Mouse (Mus musculus) forebrain, embryonic 16.5 days (tissue): ENCODE measurements around the gene Decr2. TPM values are rescaled to one million over a fixed set of nuclear protein-coding genes. Genes with fewer than 3 reads are reported as not detected.
"Not testable (repeated sequence)": the region's sequence is repeated elsewhere in the genome, so short reads cannot be mapped to it uniquely, and the experiment has no call there.

ENCODE experiments used
- ATAC-seq: fragments of 200-750 bp; cut with Nextera tagmentation; 2 replicates; pipeline ENCODE4 v1.8.0; 2017; ENCODE audit warnings: mild to moderate bottlenecking, moderate library complexity
- H3K27ac ChIP-seq: fragments of 300-500 bp; sonication (generic); 2 replicates; pipeline ENCODE4 v1.5.1; 2014; ENCODE audit warnings: low read length, control low read depth
- H3K27me3 ChIP-seq: fragments of 300-500 bp; sonication (generic); replicated peaks from 2 replicates; pipeline ENCODE4 v1.6.1; 2014; ENCODE audit warnings: low read length; ENCODE audit not compliant: control insufficient read depth, insufficient read depth
- H3K36me3 ChIP-seq: fragments of 300-500 bp; sonication (generic); 2 replicates; pipeline ENCODE4 v1.6.1; 2014; ENCODE audit not compliant: control insufficient read depth, insufficient read depth
- H3K4me1 ChIP-seq: fragments of 300-500 bp; sonication (generic); replicated peaks from 2 replicates; pipeline ENCODE4 v1.6.1; 2014; ENCODE audit warnings: low read length; ENCODE audit not compliant: control insufficient read depth, insufficient read depth
- H3K4me2 ChIP-seq: fragments of 300-500 bp; sonication (generic); 2 replicates; pipeline ENCODE4 v1.6.1; 2014; ENCODE audit warnings: mild to moderate bottlenecking, low read length, control low read depth
- H3K4me3 ChIP-seq: fragments of 300-500 bp; sonication (generic); replicated peaks from 2 replicates; pipeline ENCODE4 v1.5.1; 2014; ENCODE audit warnings: mild to moderate bottlenecking, low read length, control low read depth
- H3K9ac ChIP-seq: fragments of 300-500 bp; sonication (generic); replicated peaks from 2 replicates; pipeline ENCODE4 v1.6.1; 2014; ENCODE audit warnings: low read depth, low read length, control low read depth
- H3K9me3 ChIP-seq: fragments of 300-500 bp; sonication (generic); 2 replicates; pipeline ENCODE4 v1.6.1; 2016; ENCODE audit warnings: low read length; ENCODE audit not compliant: control insufficient read depth
- WGBS: fragments of 180-500 bp; shearing (Covaris S2); extraction: QIAGEN DNeasy Blood & Tissue Kit; methylation state at CpG from one replicate; pipeline ENCODE4 v1.1.7; 2014; 5-methylcytosine and 5-hydroxymethylcytosine counted together
- polyA plus RNA-seq: library from polyadenylated mRNA; unstranded; fragments of >200 nt; fragmentation: Nextera tagmentation; extraction: Ambion mirVana; gene quantifications from 2 replicates; pipeline ENCODE4 v1.2.1, GENCODE M21; 2015

Decr2 gene
- polyA plus RNA-seq, 1 experiment from 2014 or later: 33.0 TPM

DNA sequence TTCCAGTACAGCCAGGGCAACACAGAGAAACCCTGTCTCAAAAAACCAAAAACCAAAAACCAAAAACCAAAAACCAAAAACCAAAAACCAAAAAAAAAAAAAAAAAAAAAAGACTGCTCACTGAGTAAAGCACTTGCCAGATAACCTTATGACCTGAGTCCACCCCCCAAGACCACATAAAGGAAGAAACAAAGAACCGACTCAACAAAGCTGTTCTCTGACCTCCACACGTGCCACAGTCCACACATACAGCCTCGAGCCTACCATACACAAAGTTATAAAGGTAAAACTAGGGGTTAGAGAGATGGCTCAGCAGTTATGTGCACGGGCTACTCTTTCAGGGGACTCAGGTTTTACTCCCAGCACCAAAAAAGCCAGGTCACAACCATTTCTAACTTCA is 37.4 kb downstream of the Decr2 start:
- H3K27ac ChIP-seq: no peak overlapping the region
- H3K4me2 ChIP-seq: no peak overlapping the region
- no peak for ATAC-seq
- no peaks in the 10 kb centered on the region for H3K36me3 ChIP-seq
- no peaks in the 10 kb centered on the region for H3K27me3 ChIP-seq
- no peak overlapping the region for H3K4me3 ChIP-seq
- H3K9me3 ChIP-seq: no peaks in the 10 kb centered on the region
- H3K4me1 ChIP-seq: 0 out of 2 replicates have a peak, but pooled peaks cover 4% of the 10 kb centered on the region
- no peak overlapping the region for H3K9ac ChIP-seq
- 88% methylated on average over 4 of the region's 4 CpGs for WGBS

DNA sequence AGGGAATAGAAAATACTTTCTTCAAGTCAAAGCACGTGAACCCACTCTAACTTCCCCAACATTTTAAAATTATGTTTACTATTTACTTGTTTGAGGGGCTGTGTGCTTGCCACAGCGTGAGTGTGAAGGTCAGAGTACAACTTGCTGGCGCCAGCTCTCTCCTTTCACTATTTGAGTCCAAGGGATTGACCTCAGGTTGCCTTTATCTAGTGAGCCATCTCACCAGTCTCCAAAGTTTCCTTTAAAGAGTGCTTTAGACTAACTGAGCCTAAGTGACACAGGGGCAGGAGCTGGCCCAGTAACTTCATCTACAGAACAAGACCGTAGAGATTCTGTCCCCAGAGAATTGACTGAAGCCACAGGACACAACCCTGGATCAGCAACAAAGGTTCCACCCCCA is 38.1 kb downstream of the Decr2 start:
- ATAC-seq: no peak
- peaks cover 6% of the 10 kb centered on the region; the same call in 1 of the 2 replicates for H3K4me1 ChIP-seq
- H3K9ac ChIP-seq: no peak overlapping the region
- H3K4me3 ChIP-seq: no peak overlapping the region
- no peaks in the 10 kb centered on the region for H3K27me3 ChIP-seq
- H3K4me2 ChIP-seq: no peak overlapping the region
- H3K27ac ChIP-seq: no peak overlapping the region
- no peaks in the 10 kb centered on the region for H3K9me3 ChIP-seq
- WGBS: 93% methylated on average over 4 of the region's 4 CpGs
- H3K36me3 ChIP-seq: no peaks in the 10 kb centered on the region

DNA sequence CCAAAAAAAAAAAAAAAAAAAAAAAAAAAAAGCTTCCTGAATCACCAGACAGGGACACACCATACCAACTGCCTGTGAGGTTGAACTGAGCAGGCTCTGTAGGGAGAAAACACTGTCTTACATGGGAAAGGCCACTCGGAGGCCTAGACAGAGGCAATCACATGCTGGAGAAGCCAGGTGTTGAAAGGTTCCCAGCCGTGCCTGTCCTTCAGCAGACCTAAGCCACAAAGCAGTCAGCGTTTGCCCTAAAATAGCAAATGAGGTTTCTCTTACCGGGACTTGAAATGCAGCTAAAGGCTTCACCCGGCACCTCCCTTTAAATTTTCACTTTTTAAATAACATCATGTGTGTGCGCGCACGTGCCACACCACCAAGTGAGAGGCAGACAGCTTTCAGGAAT is 42.0 kb downstream of the Decr2 start:
- Histone ChIP-seq H3K4me3 (no peak overlapping the region), H3K9ac (no peak overlapping the region), H3K4me1 (peaks cover 27% of the 10 kb centered on the region), H3K4me2 (no peak overlapping the region), H3K36me3 (no peaks in the 10 kb centered on the region), H3K27ac (no peak overlapping the region), H3K9me3 (no peaks in the 10 kb centered on the region), H3K27me3 (no peaks in the 10 kb centered on the region)
- 84% methylated on average over 8 of the region's 8 CpGs for WGBS
- no peak for ATAC-seq

DNA sequence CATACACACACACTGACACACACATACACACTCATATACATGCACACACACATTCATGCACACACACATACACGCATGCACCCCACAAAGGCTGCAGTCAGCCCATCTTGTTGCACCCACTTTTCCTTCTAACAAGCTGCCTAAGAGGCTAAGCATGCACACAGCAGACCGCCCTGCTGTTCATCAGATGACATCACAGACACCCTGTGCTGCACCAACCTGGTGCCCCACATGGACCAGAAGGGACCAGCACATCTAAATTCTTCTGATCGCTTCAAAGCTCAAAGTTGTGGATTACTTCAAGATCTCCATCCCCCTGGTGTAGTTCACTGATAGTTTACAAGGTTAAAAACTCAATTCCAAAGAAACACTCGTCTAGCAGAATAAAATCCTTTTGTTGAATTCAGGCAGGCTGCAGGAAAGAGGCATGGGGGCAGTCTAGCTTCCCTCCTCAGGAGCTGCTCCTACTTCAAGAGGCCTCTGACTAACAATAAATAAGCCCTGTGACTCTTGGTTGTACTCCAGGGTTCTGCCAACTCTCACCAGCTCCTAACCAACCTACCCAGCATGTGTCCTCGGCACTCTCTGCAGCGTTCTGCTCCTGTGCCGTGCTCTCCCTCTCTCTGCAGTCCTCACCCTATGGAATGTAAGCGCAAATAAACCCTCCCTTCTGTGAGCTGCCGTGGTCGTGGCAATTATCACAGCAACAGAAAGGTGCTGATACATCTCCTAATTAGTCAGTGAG is 43.7 kb downstream of the Decr2 start:
- 53% methylated on average over 10 of the region's 10 CpGs for WGBS
- no peak overlapping the region for H3K4me2 ChIP-seq
- no peaks in the 10 kb centered on the region for H3K27me3 ChIP-seq
- H3K36me3 ChIP-seq: no peaks in the 10 kb centered on the region
- no peak overlapping the region for H3K9ac ChIP-seq
- peaks cover 42% of the 10 kb centered on the region for H3K4me1 ChIP-seq
- H3K4me3 ChIP-seq: no peak overlapping the region
- H3K27ac ChIP-seq: no peak overlapping the region
- H3K9me3 ChIP-seq: no peaks in the 10 kb centered on the region
- ATAC-seq: no peak

DNA sequence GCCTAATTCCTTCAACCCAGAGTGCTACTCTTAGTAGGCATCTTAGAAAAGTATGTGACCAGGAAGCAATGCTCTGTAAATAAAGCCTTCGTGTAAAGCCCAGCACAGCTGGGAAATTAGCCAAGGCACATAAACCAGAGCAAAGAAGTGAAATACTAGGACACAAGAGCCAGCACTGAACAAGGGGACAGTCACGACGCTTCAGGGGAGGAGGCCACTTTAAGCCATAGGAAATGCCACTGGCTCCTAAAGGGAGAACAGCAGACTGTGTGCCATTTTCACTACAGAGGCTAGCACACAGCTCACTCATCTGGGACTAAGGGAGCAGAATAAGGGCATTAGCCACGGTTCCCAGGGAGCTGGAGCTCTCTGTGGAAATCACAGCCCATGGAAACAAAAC is 44.9 kb downstream of the Decr2 start:
- Histone ChIP-seq H3K4me2 (no peak overlapping the region), H3K4me3 (no peak overlapping the region), H3K27me3 (no peaks in the 10 kb centered on the region), H3K36me3 (no peaks in the 10 kb centered on the region), H3K4me1 (peaks cover 45% of the 10 kb centered on the region), H3K9ac (no peak overlapping the region), H3K27ac (no peak overlapping the region), H3K9me3 (no peaks in the 10 kb centered on the region)
- no peak for ATAC-seq
- 46% methylated on average over 4 of the region's 4 CpGs for WGBS

DNA sequence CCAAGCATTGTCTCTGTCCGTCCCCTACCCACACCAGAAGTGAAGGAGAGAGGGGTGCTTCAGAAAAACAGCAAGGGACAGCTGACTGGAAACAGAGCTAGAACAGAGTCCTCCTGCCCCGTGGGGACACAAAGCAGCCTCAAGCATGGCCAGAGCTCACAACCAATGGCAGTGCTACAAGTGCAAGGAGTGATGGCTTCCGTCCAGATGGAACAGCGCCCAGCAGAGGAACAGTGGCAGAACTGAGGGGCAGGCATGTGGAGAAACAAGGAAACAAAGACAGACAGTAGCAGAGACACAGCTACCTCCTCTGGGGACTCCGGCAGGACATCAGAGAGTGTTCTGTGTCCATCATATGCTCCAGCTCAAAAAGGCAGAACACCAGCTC is 46.9 kb downstream of the Decr2 start:
- peak overlapping the region; percentile 28 for H3K4me2 ChIP-seq
- no peaks in the 10 kb centered on the region for H3K9me3 ChIP-seq
- WGBS: 23% methylated on average over 5 of the region's 5 CpGs
- H3K27ac ChIP-seq: peak overlapping the region; percentile 87
- H3K27me3 ChIP-seq: no peaks in the 10 kb centered on the region
- H3K9ac ChIP-seq: peak overlapping the region; percentile 37
- H3K4me1 ChIP-seq: peaks cover 43% of the 10 kb centered on the region
- ATAC-seq: peak; percentile 82
- no peak overlapping the region for H3K4me3 ChIP-seq
- no peaks in the 10 kb centered on the region for H3K36me3 ChIP-seq

DNA sequence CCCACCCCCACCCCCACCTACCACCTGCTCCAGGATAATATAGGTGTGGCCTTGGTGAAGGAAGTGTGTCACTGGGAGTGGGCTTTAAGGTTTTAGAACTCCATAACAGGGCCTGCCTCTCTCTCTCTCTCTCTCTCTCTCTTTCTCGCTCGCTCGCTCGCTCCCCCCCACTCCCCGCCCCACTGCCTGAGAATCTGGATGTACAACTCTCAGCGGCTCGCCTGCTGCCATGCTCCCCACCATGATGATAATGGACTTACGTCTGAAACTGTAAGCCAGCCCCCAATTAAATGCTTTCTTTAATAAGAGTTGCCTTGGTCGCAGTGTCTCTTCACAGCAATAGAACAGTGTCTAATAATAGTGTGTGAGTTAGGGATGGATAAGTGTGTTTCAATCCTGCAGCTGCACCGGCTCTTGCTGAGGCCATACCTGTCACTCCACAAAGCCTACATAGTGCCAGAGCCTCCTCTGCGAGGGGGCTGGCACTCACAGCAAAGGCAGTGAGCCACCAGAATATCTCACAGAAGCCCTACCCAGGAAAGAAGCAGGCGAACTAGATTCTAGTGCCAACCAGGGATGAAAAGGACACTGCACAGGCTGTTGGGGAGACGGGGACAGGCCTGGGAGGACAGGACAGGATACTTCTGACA is 47.4 kb downstream of the Decr2 start:
- WGBS: 25% methylated on average over 13 of the region's 13 CpGs

DNA sequence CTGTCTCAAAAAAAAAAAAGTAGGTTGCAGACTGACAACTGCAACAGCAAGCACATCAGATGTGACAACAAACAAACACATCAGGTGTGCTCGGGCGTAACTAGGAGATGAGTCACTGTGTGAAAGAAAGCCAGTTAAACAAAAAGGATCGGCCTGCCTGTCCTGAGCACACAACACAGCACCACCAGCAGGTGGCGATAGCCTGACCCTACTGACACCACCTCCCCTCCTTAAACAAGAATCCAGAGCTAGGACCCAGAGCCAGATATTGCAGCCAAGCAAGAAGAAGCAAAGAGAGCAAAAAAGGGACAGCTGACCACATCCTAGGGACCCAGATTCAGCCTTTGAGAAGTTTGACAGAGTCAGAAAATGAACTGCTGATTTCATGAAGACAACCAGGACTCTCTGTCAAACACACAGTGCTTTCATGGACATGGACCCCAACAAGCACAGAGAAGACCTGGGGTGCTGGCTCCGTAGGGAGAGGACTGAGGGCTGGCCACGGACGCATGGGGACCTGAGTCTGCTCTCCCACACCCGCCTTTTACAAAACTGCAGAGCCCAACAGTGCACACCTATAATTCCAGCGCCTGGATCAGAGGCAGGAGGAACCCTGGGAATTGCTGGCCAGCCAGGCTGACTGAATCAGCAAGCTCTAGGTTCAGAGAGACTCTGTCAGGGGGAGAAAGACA is 48.9 kb downstream of the Decr2 start:
- no peak for ATAC-seq
- Histone ChIP-seq H3K4me3 (no peak overlapping the region), H3K27ac (no peak overlapping the region), H3K27me3 (no peaks in the 10 kb centered on the region), H3K4me2 (no peak overlapping the region), H3K4me1 (peaks cover 31% of the 10 kb centered on the region), H3K9ac (no peak overlapping the region), H3K36me3 (no peaks in the 10 kb centered on the region; the same call in 1 of the 2 replicates), H3K9me3 (no peaks in the 10 kb centered on the region)
- 47% methylated on average over 9 of the region's 9 CpGs for WGBS

More for the DNA sequence above, 47.4 kb downstream of the Decr2 start:
- peak overlapping the region; percentile 28 for H3K4me2 ChIP-seq
- H3K9me3 ChIP-seq: no peaks in the 10 kb centered on the region
- H3K4me3 ChIP-seq: no peak overlapping the region
- peak; percentile 78 for ATAC-seq
- peaks cover 41% of the 10 kb centered on the region for H3K4me1 ChIP-seq
- H3K27ac ChIP-seq: peak overlapping the region; percentile 87
- H3K27me3 ChIP-seq: no peaks in the 10 kb centered on the region
- H3K9ac ChIP-seq: peak overlapping the region; percentile 37
- H3K36me3 ChIP-seq: no peaks in the 10 kb centered on the region

DNA sequence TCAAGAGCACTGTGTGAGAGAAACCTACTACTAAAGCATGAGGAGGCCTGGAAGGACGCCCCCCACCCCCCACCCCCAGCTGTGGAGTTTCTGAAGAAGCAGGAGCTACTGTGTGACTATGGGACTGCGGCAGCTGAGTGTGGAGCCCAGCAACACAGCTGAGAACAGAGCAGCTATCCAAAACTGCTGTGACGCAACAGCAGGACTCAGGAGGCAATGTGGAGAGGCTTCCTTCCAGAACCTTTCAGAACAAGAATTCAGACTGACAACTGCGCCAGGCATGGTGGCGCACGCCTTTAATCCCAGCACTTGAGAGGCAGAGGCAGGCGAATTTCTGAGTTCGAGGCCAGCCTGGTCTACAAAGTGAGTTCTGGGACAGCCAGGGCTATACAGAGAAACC is 49.4 kb downstream of the Decr2 start:
- H3K27me3 ChIP-seq, H3K4me2 ChIP-seq, H3K9ac ChIP-seq, H3K36me3 ChIP-seq, ATAC-seq, H3K27ac ChIP-seq, H3K9me3 ChIP-seq, H3K4me3 ChIP-seq: not testable (repeated sequence)
- H3K4me1 ChIP-seq: peaks cover 29% of the 10 kb centered on the region
- WGBS: 88% methylated on average over 8 of the region's 8 CpGs
